In genomic region chr6:113991482-113991881, GRCm38 (mm10) we compare ENCODE assay signal across 8 mouse cellular contexts. TPM values are rescaled to one million over a fixed set of nuclear protein-coding genes. Genes with fewer than 3 reads are reported as not detected.
A peak's percentile ranks its signal among the peaks of the same experiment; 100 is the strongest.
DNase-seq lines count a peak whose midpoint lies in the region; ATAC-seq and TF ChIP-seq lines count a peak whose summit lies in the region.

No protein-coding gene starts in this region.

- no peak for TF ChIP-seq POLR2A in olfactory bulb, adult 2 months (IDR thresholded peaks at IDR 0.05; ENCODE audit: insufficient read depth, low read depth, low read length)

- no peak for TF ChIP-seq CTCF in olfactory bulb, adult 2 months (IDR thresholded peaks at IDR 0.05; ENCODE audit: insufficient read depth, low read depth, low read length)
- TF ChIP-seq CTCF in liver, postnatal 0 days (IDR thresholded peaks at IDR 0.05; ENCODE audit: low read depth) = no peak

- peaks cover 3% of the 10 kb centered on the region; the same call in 1 of the 2 replicates for H3K27me3 ChIP-seq in liver, postnatal 0 days (ENCODE audit: insufficient read depth, low read length)

- peaks cover 33% of the 10 kb centered on the region for H3K4me1 ChIP-seq in olfactory bulb, adult 2 months (ENCODE audit: control insufficient read depth, insufficient read depth, low read length)
- no peaks in the 10 kb centered on the region for H3K4me1 ChIP-seq in liver, postnatal 0 days (ENCODE audit: insufficient read depth)

- no peaks in the 10 kb centered on the region for H3K36me3 ChIP-seq in liver, postnatal 0 days (replicated peaks; ENCODE audit: insufficient read depth, low read length)

- DNase-seq in urinary bladder, postnatal 14 days (ENCODE audit: low spot score) = peak; percentile 26
- no peak for DNase-seq in urinary bladder, postnatal 4 days (ENCODE audit: low spot score in 2 of 2)
- DNase-seq in frontal cortex, postnatal 36 days (ENCODE audit: low spot score in 2 of 2) = peak; percentile 78 to 87
- peak; percentile 61 to 70 for DNase-seq in layer of hippocampus, postnatal 10 days (ENCODE audit: low spot score in 2 of 2)
- DNase-seq in spleen, postnatal 36 days (ENCODE audit: low spot score in 2 of 2) = no peak
- DNase-seq in thymus, postnatal 36 days = no peak
- DNase-seq in liver, postnatal 0 days = no peak

- no peak overlapping the region for H3K4me3 ChIP-seq in olfactory bulb, adult 2 months (ENCODE audit: insufficient read depth, low read depth, low read length)
- H3K4me3 ChIP-seq in liver, postnatal 0 days (ENCODE audit: low read depth, low read length) = no peak overlapping the region

- WGBS in olfactory bulb, adult 2 months = 9% methylated on average over 11 of the region's 11 CpGs
- 60% methylated on average over 11 of the region's 11 CpGs for WGBS in liver, postnatal 0 days (ENCODE audit: insufficient replicate concordance)

- H3K4me2 ChIP-seq in liver, postnatal 0 days (ENCODE audit: low read depth, low read length) = no peak overlapping the region

- no peak for TF ChIP-seq EP300 in liver, postnatal 0 days (IDR thresholded peaks at IDR 0.05; ENCODE audit: low read depth)

- H3K9me3 ChIP-seq in liver, postnatal 0 days (ENCODE audit: low read length) = no peaks in the 10 kb centered on the region

- ATAC-seq in liver, postnatal 0 days = no peak

- H3K27ac ChIP-seq in olfactory bulb, adult 2 months (ENCODE audit: insufficient read depth, low read depth, low read length) = peak overlapping the region; percentile 6; the same call in 1 of the 2 replicates
- H3K27ac ChIP-seq in liver, postnatal 0 days (ENCODE audit: low read depth) = no peak overlapping the region

- no peak overlapping the region for H3K9ac ChIP-seq in liver, postnatal 0 days (replicated peaks)

RNA-seq across cellular contexts. Expression of gene Atp2b2, which starts 50.9 kb away (rescaled TPM):
- 100 to 1,000 TPM; 243 to 256 TPM for total RNA-seq in layer of hippocampus, postnatal 10 days (2021)
- 95.7 and 105 TPM in 2 replicates for polyA plus RNA-seq in olfactory bulb, adult 2 months (2012; ENCODE audit: insufficient read depth, insufficient read length, low replicate concordance, missing spikeins)
- 0.20 and 0.41 TPM in 2 replicates for polyA plus RNA-seq in liver, postnatal 0 days (2015; fragmentation: Nextera tagmentation; extraction: Ambion mirVana)

Comparison
In these comparisons a context has a peak if more than half of its experiments do, and no peak if none do; other contexts are left out.
1. DNase-seq: peak in urinary bladder, postnatal 14 days (single experiment), frontal cortex, postnatal 36 days (2 of 2) and layer of hippocampus, postnatal 10 days (2 of 2); none in urinary bladder, postnatal 4 days (0 of 2), spleen, postnatal 36 days (0 of 2), thymus, postnatal 36 days (0 of 2) and liver, postnatal 0 days (single experiment).
2. RNA of gene Atp2b2, which starts 50.9 kb away (polyA plus RNA-seq): 95.7 to 105 TPM in olfactory bulb, adult 2 months; 0.20 to 0.41 TPM in liver, postnatal 0 days; every median in the first group is over 10 times any median in the second.